Mouse (Mus musculus) heart, postnatal 14 days (tissue): ENCODE results near the gene Nol9. TPM values are rescaled to one million over a fixed set of nuclear protein-coding genes. Genes with fewer than 3 reads are reported as not detected.

Experiments
- DNase-seq, 2 experiments: peaks; one replicate each; pipeline ENCODE4 v3.0.0; 2021 to 2022
- intact Hi-C: fragments of 180-260 bp; cut with DNase I; formaldehyde crosslinking; loops from one replicate; pipeline ENCODE4 v1.15.1; 2025
- total RNA-seq, 2 experiments: library from RNA; stranded (reverse); gene quantifications; 2 replicates each; pipeline ENCODE4 v1.2.3; 2021

Gene Nol9
- total RNA-seq, 2 experiments from 2014 or later: 10.5 to 10.9 TPM

- intact Hi-C loops: loop anchor here (2.0 kb wide), 1 partner anchor 58 kb away; no protein-coding TSS in a partner anchor
- peak in 1 of 2 experiments; percentile 21 for DNase-seq
These were observed 716 bp upstream of the Nol9 start, which contains the start of gene Tas1r1 for GRCm38 (mm10) chr4:152038225-152038984. Gene Tas1r1 (minus strand): TSS chr4:152038568.

- no peak for DNase-seq
- intact Hi-C loops: loop anchor here (1.0 to 5.0 kb wide), 3 partner anchors 47 to 59 kb away; no protein-coding TSS in a partner anchor
These were observed 750 bp downstream of the Nol9 start for GRCm38 (mm10) chr4:152039831-152040310.

GRCm38 (mm10) chr4:152041924-152042641, 3.0 kb downstream of the Nol9 start:
- DNase-seq: no peak
- intact Hi-C loops: loop anchor here (5.0 kb wide), 1 partner anchor 45 kb away; no protein-coding TSS in a partner anchor

GRCm38 (mm10) chr4:152043171-152043570, 4.0 kb downstream of the Nol9 start:
- intact Hi-C loops: loop anchor here (5.0 kb wide), 1 partner anchor 44 kb away; no protein-coding TSS in a partner anchor
- no peak for DNase-seq

GRCm38 (mm10) chr4:152044609-152045008, 5.5 kb downstream of the Nol9 start:
- DNase-seq: no peak
- intact Hi-C loops: loop anchor here (5.0 kb wide), 1 partner anchor 43 kb away; no protein-coding TSS in a partner anchor

GRCm38 (mm10) chr4:152062390-152063110, 23.4 kb downstream of the Nol9 start:
- intact Hi-C loops: no loop called here
- peak; percentile 32 to 55 for DNase-seq

GRCm38 (mm10) chr4:152067280-152067679, 28.2 kb downstream of the Nol9 start:
- intact Hi-C loops: no loop called here
- DNase-seq: no peak

GRCm38 (mm10) chr4:152068166-152068724, 29.1 kb downstream of the Nol9 start:
- DNase-seq: no peak
- intact Hi-C loops: no loop called here

- intact Hi-C loops: no loop called here
- DNase-seq: no peak
These were observed 30.1 kb downstream of the Nol9 start for GRCm38 (mm10) chr4:152069245-152069644.

- no peak for DNase-seq
These were observed 31.6 kb downstream of the Nol9 start for GRCm38 (mm10) chr4:152070494-152071396.

GRCm38 (mm10) chr4:152072121-152072601, 33.0 kb downstream of the Nol9 start, which contains the start of gene Plekhg5:
Gene Plekhg5 (plus strand): TSS chr4:152072498.
- intact Hi-C loops: no loop called here
- peak; percentile 64 to 72 for DNase-seq

More at GRCm38 (mm10) chr4:152070494-152071396, 31.6 kb downstream of the Nol9 start:
- intact Hi-C loops: no loop called here

GRCm38 (mm10) chr4:152072655-152073054, 33.5 kb downstream of the Nol9 start:
- intact Hi-C loops: no loop called here
- DNase-seq: no peak

- intact Hi-C loops: no loop called here
- no peak for DNase-seq
These were observed 34.6 kb downstream of the Nol9 start for GRCm38 (mm10) chr4:152073715-152074114.

- intact Hi-C loops: no loop called here
- DNase-seq: no peak
These were observed 35.4 kb downstream of the Nol9 start for GRCm38 (mm10) chr4:152074548-152074947.

- no peak for DNase-seq
These were observed 38.1 kb downstream of the Nol9 start for GRCm38 (mm10) chr4:152077191-152077590.

GRCm38 (mm10) chr4:152078105-152078530, 39.0 kb downstream of the Nol9 start:
- no peak for DNase-seq
- intact Hi-C loops: no loop called here

More at GRCm38 (mm10) chr4:152077191-152077590, 38.1 kb downstream of the Nol9 start:
- intact Hi-C loops: no loop called here

GRCm38 (mm10) chr4:152079261-152079660, 40.1 kb downstream of the Nol9 start:
- intact Hi-C loops: no loop called here

GRCm38 (mm10) chr4:152079931-152080330, 40.8 kb downstream of the Nol9 start:
- DNase-seq: no peak
- intact Hi-C loops: no loop called here

More at GRCm38 (mm10) chr4:152079261-152079660, 40.1 kb downstream of the Nol9 start:
- DNase-seq: no peak
